Mouse (Mus musculus) cortical plate, adult 2 months (tissue): ENCODE measurements at regions not wholly inside any gene's neighbourhood (a gene's known extent, or its start where the extent isn't known, plus 50 kb on each side); places are given as distances from the start of the nearest gene placed in this dataset.

ENCODE experiments used
- CTCF ChIP-seq: fragments of 200-500 bp; IDR thresholded peaks from 2 replicates; pipeline ENCODE4 v1.5.1; 2011; ENCODE audit warnings: mild to moderate bottlenecking, control low read depth, low read length; ENCODE audit not compliant: insufficient read depth; ENCODE audit errors: extremely low read depth
- POLR2A ChIP-seq: fragments of 200-500 bp; IDR thresholded peaks from 2 replicates; pipeline ENCODE4 v1.6.1; 2011; ENCODE audit warnings: mild to moderate bottlenecking, low read length, control low read depth; ENCODE audit not compliant: insufficient read depth; ENCODE audit errors: extremely low read depth

GRCm38 (mm10) chr10:67736636-67737035 is 175.8 kb downstream of the Zfp365 start:
- TF ChIP-seq CTCF (no peak), POLR2A (no peak)
